Mouse (Mus musculus) limb, embryonic 15.5 days (tissue): Measurements from ENCODE around the gene Elavl4. TPM values are rescaled to one million over a fixed set of nuclear protein-coding genes. Genes with fewer than 3 reads are reported as not detected.
A peak's percentile ranks its signal among the peaks of the same experiment; 100 is the strongest.

Source experiments
- ATAC-seq: fragments of 200-750 bp; cut with Nextera tagmentation; 2 replicates; pipeline ENCODE4 v1.8.0; 2017; ENCODE audit warnings: low read depth, moderate TSS enrichment; ENCODE audit not compliant: insufficient number of reproducible peaks, low FRiP score, low TSS enrichment
- H3K27ac ChIP-seq: fragments of 300-500 bp; sonication (generic); 2 replicates; pipeline ENCODE4 v1.5.1; 2015; ENCODE audit warnings: moderate library complexity, mild to moderate bottlenecking, inconsistent platforms
- H3K27me3 ChIP-seq: fragments of 300-500 bp; sonication (generic); 2 replicates; pipeline ENCODE4 v1.6.1; 2015; ENCODE audit warnings: inconsistent platforms
- H3K36me3 ChIP-seq: fragments of 300-500 bp; sonication (generic); 2 replicates; pipeline ENCODE4 v1.6.1; 2015; ENCODE audit warnings: inconsistent platforms
- H3K4me1 ChIP-seq: fragments of 300-500 bp; sonication (generic); 2 replicates; pipeline ENCODE4 v1.6.1; 2015; ENCODE audit warnings: inconsistent platforms
- H3K4me2 ChIP-seq: fragments of 300-500 bp; sonication (generic); 2 replicates; pipeline ENCODE4 v1.6.1; 2015; ENCODE audit warnings: mild to moderate bottlenecking, inconsistent platforms
- H3K4me3 ChIP-seq: fragments of 300-500 bp; sonication (generic); 2 replicates; pipeline ENCODE4 v1.5.1; 2015; ENCODE audit warnings: mild to moderate bottlenecking, inconsistent platforms
- H3K9ac ChIP-seq: fragments of 300-500 bp; sonication (generic); 2 replicates; pipeline ENCODE4 v1.6.1; 2015; ENCODE audit warnings: inconsistent platforms
- H3K9me3 ChIP-seq: fragments of 300-500 bp; sonication (generic); 2 replicates; pipeline ENCODE4 v1.6.1; 2016; ENCODE audit warnings: inconsistent platforms
- WGBS: fragments of 180-500 bp; shearing (Covaris S2); methylation state at CpG from one replicate; pipeline ENCODE4 v1.1.7; 2015; 5-methylcytosine and 5-hydroxymethylcytosine counted together
- polyA plus RNA-seq: library from polyadenylated mRNA; unstranded; fragments of >200 nt; fragmentation: Nextera tagmentation; extraction: Ambion mirVana; gene quantifications from 2 replicates; pipeline ENCODE4 v1.2.1, GENCODE M21; 2015

Elavl4 gene
- polyA plus RNA-seq, 1 experiment from 2014 or later, result 1.9 TPM

DNA sequence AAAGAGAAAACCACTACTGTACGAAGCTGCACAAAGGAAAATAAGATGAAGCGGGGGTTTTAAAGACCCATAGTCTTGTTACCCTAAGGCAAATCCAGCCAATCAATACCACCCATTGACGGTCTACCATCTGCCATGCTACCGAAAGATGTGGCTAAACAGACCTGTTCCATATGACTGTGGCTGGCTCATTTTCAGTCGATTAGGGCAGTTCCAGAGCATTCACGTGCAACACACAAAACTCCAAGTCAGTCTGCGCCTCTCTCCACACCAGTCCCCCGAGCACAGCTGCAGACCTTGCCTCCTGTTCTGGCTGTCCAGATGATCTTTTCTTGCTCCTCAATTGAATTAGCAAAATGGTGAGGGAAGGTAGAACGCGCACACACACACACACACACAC is 59.2 kb downstream of the Elavl4 start:
- no peak for ATAC-seq
- Histone ChIP-seq H3K4me2 (no peak overlapping the region), H3K27me3 (0 out of 2 replicates have a peak, but pooled peaks cover 3% of the 10 kb centered on the region), H3K4me1 (no peaks in the 10 kb centered on the region), H3K4me3 (no peak overlapping the region), H3K36me3 (no peaks in the 10 kb centered on the region), H3K9me3 (no peaks in the 10 kb centered on the region), H3K27ac (no peak overlapping the region), H3K9ac (no peak overlapping the region)
- 66% methylated on average over 10 of the region's 10 CpGs for WGBS

GRCm38 (mm10) chr4:110290544-110291095 is 61.1 kb downstream of the Elavl4 start:
- no peak overlapping the region for H3K4me3 ChIP-seq
- H3K27me3 ChIP-seq, result 0 out of 2 replicates have a peak, but pooled peaks cover 5% of the 10 kb centered on the region
- ATAC-seq, result no peak
- H3K4me1 ChIP-seq, result peaks cover 10% of the 10 kb centered on the region; the same call in 1 of the 2 replicates
- H3K36me3 ChIP-seq, result no peaks in the 10 kb centered on the region
- 58% methylated on average over 7 of the region's 7 CpGs for WGBS
- no peak overlapping the region for H3K27ac ChIP-seq
- H3K9ac ChIP-seq, result no peak overlapping the region
- no peak overlapping the region for H3K4me2 ChIP-seq
- no peaks in the 10 kb centered on the region for H3K9me3 ChIP-seq

GRCm38 (mm10) chr4:110290056-110290455 is 61.7 kb downstream of the Elavl4 start:
- 67% methylated on average over 12 of the region's 12 CpGs for WGBS
- peaks cover 10% of the 10 kb centered on the region; the same call in 1 of the 2 replicates for H3K4me1 ChIP-seq
- no peaks in the 10 kb centered on the region for H3K36me3 ChIP-seq
- H3K9ac ChIP-seq, result no peak overlapping the region
- no peak for ATAC-seq
- H3K27me3 ChIP-seq, result 0 out of 2 replicates have a peak, but pooled peaks cover 5% of the 10 kb centered on the region
- no peaks in the 10 kb centered on the region for H3K9me3 ChIP-seq
- no peak overlapping the region for H3K4me2 ChIP-seq
- no peak overlapping the region for H3K27ac ChIP-seq
- H3K4me3 ChIP-seq, result no peak overlapping the region

GRCm38 (mm10) chr4:110287412-110288067 is 64.2 kb downstream of the Elavl4 start:
- no peak overlapping the region for H3K4me3 ChIP-seq
- H3K9ac ChIP-seq, result no peak overlapping the region
- no peaks in the 10 kb centered on the region for H3K36me3 ChIP-seq
- no peaks in the 10 kb centered on the region for H3K9me3 ChIP-seq
- H3K27ac ChIP-seq, result no peak overlapping the region
- 19% methylated on average over 11 of the region's 11 CpGs for WGBS
- no peak overlapping the region for H3K4me2 ChIP-seq
- H3K4me1 ChIP-seq, result peaks cover 10% of the 10 kb centered on the region; the same call in 1 of the 2 replicates
- no peak for ATAC-seq
- H3K27me3 ChIP-seq, result 0 out of 2 replicates have a peak, but pooled peaks cover 5% of the 10 kb centered on the region

DNA sequence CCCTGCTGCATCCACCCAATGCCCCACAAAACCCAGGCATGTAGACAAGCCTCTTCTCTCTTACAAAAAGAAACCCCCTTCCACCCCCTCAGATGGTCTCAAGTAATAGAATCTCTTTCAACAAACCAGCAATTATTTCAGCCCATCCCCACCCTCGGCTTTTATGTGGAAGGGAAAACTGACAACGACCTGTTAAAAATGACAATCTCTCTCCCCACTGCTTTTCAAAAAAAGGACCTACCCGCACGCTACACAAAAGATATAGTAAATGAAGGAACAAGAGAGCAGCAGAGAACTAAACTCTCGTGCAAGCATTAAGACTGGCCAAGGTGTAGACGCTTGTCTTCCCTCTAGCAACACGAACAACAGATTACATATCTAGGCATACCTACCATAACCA is 64.9 kb downstream of the Elavl4 start:
- Histone ChIP-seq H3K4me3 (no peak overlapping the region; the same call in 1 of the 2 replicates), H3K9me3 (no peaks in the 10 kb centered on the region), H3K9ac (no peak overlapping the region), H3K27ac (no peak overlapping the region), H3K4me2 (peak overlapping the region; percentile 34), H3K27me3 (0 out of 2 replicates have a peak, but pooled peaks cover 5% of the 10 kb centered on the region), H3K36me3 (no peaks in the 10 kb centered on the region), H3K4me1 (peaks cover 10% of the 10 kb centered on the region; the same call in 1 of the 2 replicates)
- WGBS, result 31% methylated on average over 7 of the region's 7 CpGs
- no peak for ATAC-seq

- WGBS, result 4% methylated on average over 9 of the region's 9 CpGs
- peaks cover 10% of the 10 kb centered on the region; the same call in 1 of the 2 replicates for H3K4me1 ChIP-seq
- 0 out of 2 replicates have a peak, but pooled peaks cover 5% of the 10 kb centered on the region for H3K27me3 ChIP-seq
- H3K9me3 ChIP-seq, result no peaks in the 10 kb centered on the region
- no peak overlapping the region for H3K27ac ChIP-seq
- H3K4me3 ChIP-seq, result no peak overlapping the region; the same call in 1 of the 2 replicates
- H3K9ac ChIP-seq, result no peak overlapping the region
- peak overlapping the region; percentile 34 for H3K4me2 ChIP-seq
- ATAC-seq, result no peak
- H3K36me3 ChIP-seq, result no peaks in the 10 kb centered on the region
Observed at GRCm38 (mm10) chr4:110286371-110286781, 65.3 kb downstream of the Elavl4 start.

- no peak for ATAC-seq
- no peak overlapping the region for H3K4me3 ChIP-seq
- no peaks in the 10 kb centered on the region for H3K9me3 ChIP-seq
- peaks cover 10% of the 10 kb centered on the region; the same call in 1 of the 2 replicates for H3K4me1 ChIP-seq
- H3K9ac ChIP-seq, result no peak overlapping the region
- no peak overlapping the region for H3K27ac ChIP-seq
- no peaks in the 10 kb centered on the region for H3K36me3 ChIP-seq
- H3K4me2 ChIP-seq, result peak overlapping the region; percentile 34
- H3K27me3 ChIP-seq, result 0 out of 2 replicates have a peak, but pooled peaks cover 5% of the 10 kb centered on the region
- WGBS, result 16% methylated on average over 15 of the region's 15 CpGs
Observed at GRCm38 (mm10) chr4:110285346-110286330, 66.1 kb downstream of the Elavl4 start.

- Histone ChIP-seq H3K9me3 (no peaks in the 10 kb centered on the region), H3K27ac (no peak overlapping the region), H3K4me1 (peaks cover 10% of the 10 kb centered on the region; the same call in 1 of the 2 replicates), H3K36me3 (no peaks in the 10 kb centered on the region), H3K27me3 (0 out of 2 replicates have a peak, but pooled peaks cover 5% of the 10 kb centered on the region), H3K4me3 (no peak overlapping the region), H3K4me2 (no peak overlapping the region), H3K9ac (no peak overlapping the region)
- no peak for ATAC-seq
- WGBS, result 77% methylated on average over 3 of the region's 3 CpGs
Observed at GRCm38 (mm10) chr4:110284446-110284845, 67.3 kb downstream of the Elavl4 start.

GRCm38 (mm10) chr4:110270046-110270445 is 81.7 kb downstream of the Elavl4 start:
- Histone ChIP-seq H3K27ac (no peak overlapping the region), H3K27me3 (no peaks in the 10 kb centered on the region), H3K4me2 (no peak overlapping the region), H3K9ac (no peak overlapping the region), H3K4me3 (no peak overlapping the region), H3K4me1 (no peaks in the 10 kb centered on the region), H3K9me3 (no peaks in the 10 kb centered on the region), H3K36me3 (no peaks in the 10 kb centered on the region)
- ATAC-seq, result no peak
- WGBS, result 37% methylated on average over 4 of the region's 4 CpGs

- 74% methylated on average over 9 of the region's 9 CpGs for WGBS
Observed at GRCm38 (mm10) chr4:110266804-110267575, 84.7 kb downstream of the Elavl4 start.

More at GRCm38 (mm10) chr4:110266804-110267575, 84.7 kb downstream of the Elavl4 start:
- Histone ChIP-seq H3K4me1 (no peaks in the 10 kb centered on the region), H3K4me2 (no peak overlapping the region), H3K9me3 (no peaks in the 10 kb centered on the region), H3K36me3 (no peaks in the 10 kb centered on the region), H3K27me3 (no peaks in the 10 kb centered on the region), H3K27ac (no peak overlapping the region), H3K9ac (no peak overlapping the region), H3K4me3 (no peak overlapping the region)
- no peak for ATAC-seq
